Mouse (Mus musculus): ENCODE results near the gene Slc6a19. TPM values are rescaled to one million over a fixed set of nuclear protein-coding genes. Genes with fewer than 3 reads are reported as not detected.

Slc6a19 gene
- polyA plus RNA-seq, 1 experiment from 2014 or later: 0.47 TPM

- ATAC-seq (replicated peaks; ENCODE audit: low FRiP score): no peak
- Histone ChIP-seq H3K4me1 (replicated peaks; ENCODE audit: control insufficient read depth, insufficient read depth, low read length) (no peaks in the 10 kb centered on the region), H3K27ac (ENCODE audit: low read depth, low read length) (no peak overlapping the region), H3K4me3 (ENCODE audit: low read depth, low read length) (no peak overlapping the region), H3K9me3 (ENCODE audit: control insufficient read depth, low read length) (no peaks in the 10 kb centered on the region), H3K36me3 (ENCODE audit: control insufficient read depth, insufficient read depth, low read length) (no peaks in the 10 kb centered on the region), H3K9ac (ENCODE audit: low read depth, low read length) (no peak overlapping the region), H3K27me3 (replicated peaks; ENCODE audit: control insufficient read depth, insufficient read depth, low read length) (no peaks in the 10 kb centered on the region), H3K4me2 (no peak overlapping the region)
- DNase-seq (ENCODE audit: low spot score): no peak
- 36% methylated on average over 5 of the region's 5 CpGs for WGBS
These were observed 20.6 kb upstream of the Slc6a19 start for GRCm38 (mm10) chr13:73725315-73725714.

GRCm38 (mm10) chr13:73723081-73723668, 18.5 kb upstream of the Slc6a19 start:
- DNase-seq (ENCODE audit: low spot score): no peak
- H3K36me3 ChIP-seq (ENCODE audit: control insufficient read depth, insufficient read depth, low read length): no peaks in the 10 kb centered on the region
- WGBS: 39% methylated on average over 8 of the region's 8 CpGs

DNA sequence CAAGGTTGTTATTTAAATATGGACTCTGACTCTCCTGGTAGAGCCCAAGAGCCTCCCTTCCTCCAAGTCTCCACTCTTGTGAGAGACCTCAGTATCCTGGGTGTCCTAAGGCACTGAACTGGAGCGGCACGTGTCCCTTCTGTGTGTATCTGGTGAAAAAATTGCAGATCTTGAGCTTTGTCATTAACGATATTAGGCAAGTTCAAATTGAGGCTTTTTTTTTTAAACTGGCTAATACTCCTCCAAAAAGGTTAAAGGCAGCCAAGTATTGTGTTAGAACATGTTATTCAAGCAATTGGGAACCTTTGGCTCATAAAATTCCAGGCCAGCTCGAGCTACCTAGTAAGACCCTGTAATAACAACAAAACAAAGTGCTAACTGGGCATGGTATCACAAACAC, 15.6 kb upstream of the Slc6a19 start:
- Histone ChIP-seq H3K9ac (ENCODE audit: low read depth, low read length) (no peak overlapping the region), H3K4me3 (ENCODE audit: low read depth, low read length) (no peak overlapping the region), H3K27me3 (replicated peaks; ENCODE audit: control insufficient read depth, insufficient read depth, low read length) (no peaks in the 10 kb centered on the region), H3K4me2 (no peak overlapping the region), H3K4me1 (replicated peaks; ENCODE audit: control insufficient read depth, insufficient read depth, low read length) (no peaks in the 10 kb centered on the region), H3K9me3 (ENCODE audit: control insufficient read depth, low read length) (no peaks in the 10 kb centered on the region), H3K27ac (ENCODE audit: low read depth, low read length) (no peak overlapping the region), H3K36me3 (ENCODE audit: control insufficient read depth, insufficient read depth, low read length) (no peaks in the 10 kb centered on the region)
- 76% methylated on average over 4 of the region's 4 CpGs for WGBS
- no peak for DNase-seq (ENCODE audit: low spot score)
- no peak for ATAC-seq (replicated peaks; ENCODE audit: low FRiP score)

More at GRCm38 (mm10) chr13:73723081-73723668, 18.5 kb upstream of the Slc6a19 start:
- no peaks in the 10 kb centered on the region for H3K4me1 ChIP-seq (replicated peaks; ENCODE audit: control insufficient read depth, insufficient read depth, low read length)
- H3K27me3 ChIP-seq (replicated peaks; ENCODE audit: control insufficient read depth, insufficient read depth, low read length): no peaks in the 10 kb centered on the region
- no peaks in the 10 kb centered on the region for H3K9me3 ChIP-seq (ENCODE audit: control insufficient read depth, low read length)
- no peak overlapping the region for H3K4me3 ChIP-seq (ENCODE audit: low read depth, low read length)
- no peak overlapping the region for H3K27ac ChIP-seq (ENCODE audit: low read depth, low read length)
- H3K4me2 ChIP-seq: no peak overlapping the region
- no peak for ATAC-seq (replicated peaks; ENCODE audit: low FRiP score)
- no peak overlapping the region for H3K9ac ChIP-seq (ENCODE audit: low read depth, low read length)

DNA sequence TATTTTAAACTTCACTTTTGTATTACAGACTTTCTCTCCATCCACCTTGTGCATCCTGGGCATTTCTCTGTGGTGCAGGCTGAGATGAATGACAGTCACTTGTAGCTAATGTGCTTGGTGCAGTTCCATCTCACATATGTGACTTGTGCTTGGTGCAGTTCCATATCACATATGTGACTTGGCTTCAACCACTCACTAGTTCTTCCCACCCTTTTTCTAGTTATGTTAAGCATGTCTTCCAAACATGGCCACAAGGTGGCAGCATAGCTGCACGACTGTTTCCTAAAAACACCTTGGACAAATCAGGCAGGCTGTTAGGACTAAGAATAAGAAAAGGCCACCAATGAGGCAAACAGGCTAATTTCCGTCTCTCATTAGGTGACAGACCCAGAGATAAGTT, 13.6 kb upstream of the Slc6a19 start:
- no peak overlapping the region for H3K4me2 ChIP-seq
- H3K9me3 ChIP-seq (ENCODE audit: control insufficient read depth, low read length): no peaks in the 10 kb centered on the region
- H3K36me3 ChIP-seq (ENCODE audit: control insufficient read depth, insufficient read depth, low read length): no peaks in the 10 kb centered on the region
- ATAC-seq (replicated peaks; ENCODE audit: low FRiP score) (no peak), DNase-seq (ENCODE audit: low spot score) (peak; percentile 59)
- WGBS: 5% methylated on average over 2 of the region's 2 CpGs
- H3K27ac ChIP-seq (ENCODE audit: low read depth, low read length): no peak overlapping the region
- no peak overlapping the region for H3K9ac ChIP-seq (ENCODE audit: low read depth, low read length)
- no peaks in the 10 kb centered on the region for H3K27me3 ChIP-seq (replicated peaks; ENCODE audit: control insufficient read depth, insufficient read depth, low read length)
- no peak overlapping the region for H3K4me3 ChIP-seq (ENCODE audit: low read depth, low read length)
- no peaks in the 10 kb centered on the region for H3K4me1 ChIP-seq (replicated peaks; ENCODE audit: control insufficient read depth, insufficient read depth, low read length)

DNA sequence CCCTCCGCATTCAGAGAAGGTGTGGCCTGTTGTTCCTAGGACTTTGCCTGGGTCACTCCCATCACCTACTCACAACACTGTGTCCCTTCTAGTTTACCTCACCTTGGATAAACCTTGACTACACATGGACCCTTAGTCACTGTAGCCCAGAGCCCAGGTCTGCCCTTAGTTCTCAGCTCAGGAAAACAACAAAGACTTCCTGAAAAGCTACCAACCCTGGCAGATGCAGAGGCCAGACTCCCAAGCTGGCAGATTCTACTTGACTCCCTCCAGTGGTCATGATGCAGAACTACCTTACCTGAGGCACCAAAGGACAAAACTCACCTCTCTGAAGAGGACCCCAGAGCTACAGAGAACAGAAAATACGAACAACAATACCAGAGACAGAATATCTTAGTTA, 9.4 kb upstream of the Slc6a19 start:
- no peaks in the 10 kb centered on the region for H3K27me3 ChIP-seq (replicated peaks; ENCODE audit: control insufficient read depth, insufficient read depth, low read length)
- H3K9ac ChIP-seq (ENCODE audit: low read depth, low read length): no peak overlapping the region
- no peaks in the 10 kb centered on the region for H3K36me3 ChIP-seq (ENCODE audit: control insufficient read depth, insufficient read depth, low read length)
- 51% methylated on average over 2 of the region's 2 CpGs for WGBS
- ATAC-seq (replicated peaks; ENCODE audit: low FRiP score): no peak
- no peaks in the 10 kb centered on the region for H3K9me3 ChIP-seq (ENCODE audit: control insufficient read depth, low read length)
- no peak for DNase-seq (ENCODE audit: low spot score)
- no peak overlapping the region for H3K27ac ChIP-seq (ENCODE audit: low read depth, low read length)
- no peak overlapping the region for H3K4me2 ChIP-seq
- H3K4me3 ChIP-seq (ENCODE audit: low read depth, low read length): no peak overlapping the region
- no peaks in the 10 kb centered on the region for H3K4me1 ChIP-seq (replicated peaks; ENCODE audit: control insufficient read depth, insufficient read depth, low read length)

- no peak for ATAC-seq (replicated peaks; ENCODE audit: low FRiP score)
- Histone ChIP-seq H3K9ac (ENCODE audit: low read depth, low read length) (no peak overlapping the region), H3K4me2 (no peak overlapping the region), H3K4me1 (replicated peaks; ENCODE audit: control insufficient read depth, insufficient read depth, low read length) (no peaks in the 10 kb centered on the region), H3K27ac (ENCODE audit: low read depth, low read length) (no peak overlapping the region), H3K36me3 (ENCODE audit: control insufficient read depth, insufficient read depth, low read length) (no peaks in the 10 kb centered on the region), H3K4me3 (ENCODE audit: low read depth, low read length) (no peak overlapping the region), H3K27me3 (replicated peaks; ENCODE audit: control insufficient read depth, insufficient read depth, low read length) (no peaks in the 10 kb centered on the region), H3K9me3 (ENCODE audit: control insufficient read depth, low read length) (no peaks in the 10 kb centered on the region)
- 72% methylated on average over 4 of the region's 4 CpGs for WGBS
- DNase-seq (ENCODE audit: low spot score): no peak
These were observed 8.5 kb upstream of the Slc6a19 start for GRCm38 (mm10) chr13:73713204-73713603.

DNA sequence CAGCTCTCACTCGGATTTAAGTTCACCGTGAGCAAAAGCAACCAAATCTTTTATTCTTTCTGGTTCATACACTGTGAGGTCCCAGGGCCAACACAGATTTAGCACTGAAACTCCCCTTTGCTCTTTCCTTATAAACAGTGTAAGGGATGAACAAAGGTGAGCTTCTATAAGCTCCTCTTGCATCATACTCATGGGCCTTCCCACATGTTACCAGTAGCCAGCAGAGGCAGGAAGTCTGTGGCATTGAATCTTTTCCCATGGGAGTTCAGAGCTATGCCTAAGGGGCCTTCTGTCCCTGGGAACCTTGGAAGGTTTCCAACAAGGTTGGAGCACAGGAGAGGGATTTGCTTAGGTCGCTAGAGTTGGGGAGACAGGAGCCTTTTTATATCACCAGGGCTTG, 7.6 kb upstream of the Slc6a19 start:
- Histone ChIP-seq H3K36me3 (ENCODE audit: control insufficient read depth, insufficient read depth, low read length) (no peaks in the 10 kb centered on the region), H3K4me2 (no peak overlapping the region), H3K4me1 (replicated peaks; ENCODE audit: control insufficient read depth, insufficient read depth, low read length) (no peaks in the 10 kb centered on the region), H3K4me3 (ENCODE audit: low read depth, low read length) (no peak overlapping the region), H3K27me3 (replicated peaks; ENCODE audit: control insufficient read depth, insufficient read depth, low read length) (no peaks in the 10 kb centered on the region), H3K9me3 (ENCODE audit: control insufficient read depth, low read length) (no peaks in the 10 kb centered on the region), H3K9ac (ENCODE audit: low read depth, low read length) (no peak overlapping the region), H3K27ac (ENCODE audit: low read depth, low read length) (no peak overlapping the region)
- 75% methylated on average over 3 of the region's 3 CpGs for WGBS
- DNase-seq (ENCODE audit: low spot score): no peak
- no peak for ATAC-seq (replicated peaks; ENCODE audit: low FRiP score)

DNA sequence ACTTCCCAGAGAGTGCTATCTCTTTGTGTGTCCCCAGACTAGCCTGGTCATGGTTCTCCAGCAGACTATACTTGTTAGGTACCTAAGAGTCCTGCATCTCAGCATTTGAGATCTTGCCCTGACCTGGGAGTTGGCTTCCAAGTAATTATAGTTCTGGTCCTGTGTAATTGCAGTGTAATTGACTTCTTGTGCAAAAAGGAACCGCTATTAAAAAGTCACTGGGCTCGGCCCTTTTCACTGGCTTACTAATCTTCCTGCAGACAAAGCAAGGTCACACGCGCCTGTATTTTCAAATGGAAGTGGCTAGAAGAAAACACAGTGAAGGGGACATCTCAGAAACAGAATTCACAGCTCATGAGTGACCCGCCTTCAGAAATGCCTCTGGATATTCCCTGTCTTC, 7.1 kb upstream of the Slc6a19 start:
- Histone ChIP-seq H3K4me3 (ENCODE audit: low read depth, low read length) (no peak overlapping the region), H3K27me3 (replicated peaks; ENCODE audit: control insufficient read depth, insufficient read depth, low read length) (no peaks in the 10 kb centered on the region)
- ATAC-seq (replicated peaks; ENCODE audit: low FRiP score): no peak

GRCm38 (mm10) chr13:73711221-73711620, 6.6 kb upstream of the Slc6a19 start:
- Histone ChIP-seq H3K4me1 (replicated peaks; ENCODE audit: control insufficient read depth, insufficient read depth, low read length) (no peaks in the 10 kb centered on the region), H3K27me3 (replicated peaks; ENCODE audit: control insufficient read depth, insufficient read depth, low read length) (no peaks in the 10 kb centered on the region), H3K27ac (ENCODE audit: low read depth, low read length) (no peak overlapping the region), H3K36me3 (ENCODE audit: control insufficient read depth, insufficient read depth, low read length) (no peaks in the 10 kb centered on the region), H3K9ac (ENCODE audit: low read depth, low read length) (no peak overlapping the region), H3K9me3 (ENCODE audit: control insufficient read depth, low read length) (no peaks in the 10 kb centered on the region), H3K4me3 (ENCODE audit: low read depth, low read length) (no peak overlapping the region), H3K4me2 (no peak overlapping the region)
- no peak for DNase-seq (ENCODE audit: low spot score)
- no peak for ATAC-seq (replicated peaks; ENCODE audit: low FRiP score)
- 80% methylated on average over 5 of the region's 5 CpGs for WGBS

More for the DNA sequence above, 7.1 kb upstream of the Slc6a19 start:
- Histone ChIP-seq H3K36me3 (ENCODE audit: control insufficient read depth, insufficient read depth, low read length) (no peaks in the 10 kb centered on the region), H3K27ac (ENCODE audit: low read depth, low read length) (no peak overlapping the region), H3K9ac (ENCODE audit: low read depth, low read length) (no peak overlapping the region), H3K9me3 (ENCODE audit: control insufficient read depth, low read length) (no peaks in the 10 kb centered on the region), H3K4me2 (no peak overlapping the region), H3K4me1 (replicated peaks; ENCODE audit: control insufficient read depth, insufficient read depth, low read length) (no peaks in the 10 kb centered on the region)
- no peak for DNase-seq (ENCODE audit: low spot score)
- 74% methylated on average over 5 of the region's 5 CpGs for WGBS
